Mouse (Mus musculus): ENCODE results near the gene Agtpbp1. TPM values are rescaled to one million over a fixed set of nuclear protein-coding genes. Genes with fewer than 3 reads are reported as not detected.

The Agtpbp1 gene
- polyA plus RNA-seq, 1 experiment, result 82.5 TPM

DNA sequence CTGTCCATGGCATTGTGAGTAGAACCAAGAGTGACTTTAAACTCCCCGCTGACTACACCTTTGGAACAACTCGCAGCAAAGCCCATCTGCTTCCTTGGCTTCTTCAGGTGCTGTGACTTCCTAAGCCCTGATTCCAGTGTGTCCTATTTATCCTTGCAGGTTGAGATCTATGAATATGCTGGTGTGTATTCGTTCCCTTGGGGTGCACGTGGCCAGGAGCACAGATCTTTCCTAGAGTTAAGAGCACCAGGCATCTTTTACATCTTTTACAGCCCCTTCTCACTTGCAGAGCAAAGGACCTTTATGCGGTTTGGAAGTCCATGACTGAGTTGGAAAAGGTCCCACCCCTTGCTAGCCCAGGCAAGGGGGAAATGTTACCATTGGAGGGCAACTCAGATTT, 139.8 kb downstream of the Agtpbp1 start:
- TF ChIP-seq POLR2A (IDR thresholded peaks at IDR 0.05; ENCODE audit: control insufficient read depth, low read depth, low read length) (no peak), CTCF (IDR thresholded peaks at IDR 0.05; ENCODE audit: control insufficient read depth, insufficient read depth, insufficient replicate concordance, low read depth, low read length) (no peak)
- Histone ChIP-seq H3K4me3 (ENCODE audit: control insufficient read depth, low read depth, low read length) (no peak overlapping the region; the same call in 1 of the 2 replicates), H3K27me3 (ENCODE audit: control insufficient read depth, insufficient read depth, low read length) (no peaks in the 10 kb centered on the region), H3K4me1 (ENCODE audit: control insufficient read depth, insufficient read depth, low read length) (no peaks in the 10 kb centered on the region), H3K36me3 (ENCODE audit: control insufficient read depth, insufficient read depth, low read length) (no peaks in the 10 kb centered on the region; the same call in 1 of the 2 replicates), H3K27ac (ENCODE audit: control insufficient read depth, insufficient read depth, low read depth, low read length) (no peak overlapping the region)

GRCm38 (mm10) chr13:59444371-59444770, 140.7 kb downstream of the Agtpbp1 start:
- Histone ChIP-seq H3K27ac (ENCODE audit: control insufficient read depth, insufficient read depth, low read depth, low read length) (no peak overlapping the region), H3K36me3 (ENCODE audit: control insufficient read depth, insufficient read depth, low read length) (no peaks in the 10 kb centered on the region; the same call in 1 of the 2 replicates), H3K4me3 (ENCODE audit: control insufficient read depth, low read depth, low read length) (no peak overlapping the region), H3K27me3 (ENCODE audit: control insufficient read depth, insufficient read depth, low read length) (no peaks in the 10 kb centered on the region), H3K4me1 (ENCODE audit: control insufficient read depth, insufficient read depth, low read length) (no peaks in the 10 kb centered on the region)
- no peak for TF ChIP-seq POLR2A (IDR thresholded peaks at IDR 0.05; ENCODE audit: control insufficient read depth, low read depth, low read length)
- TF ChIP-seq CTCF (IDR thresholded peaks at IDR 0.05; ENCODE audit: control insufficient read depth, insufficient read depth, insufficient replicate concordance, low read depth, low read length), result no peak

DNA sequence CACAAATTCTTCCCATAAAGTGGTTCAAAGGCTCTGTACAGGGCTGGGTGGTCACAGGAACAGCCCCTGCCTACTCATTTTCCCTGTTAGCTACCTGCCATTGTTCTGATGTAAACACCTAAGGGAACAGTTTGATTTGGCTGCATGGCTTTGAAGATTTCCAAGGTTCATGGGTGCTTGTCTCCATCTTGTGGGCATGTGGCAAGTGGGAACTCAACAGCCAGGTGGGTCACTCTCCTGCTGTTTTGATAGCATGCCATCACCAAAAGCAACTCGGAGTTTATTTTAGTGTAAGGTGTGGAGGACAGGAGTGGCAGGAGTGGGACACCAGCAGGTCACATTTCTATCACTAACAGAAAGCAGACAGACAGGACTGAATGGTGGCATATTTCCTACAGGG, 145.3 kb downstream of the Agtpbp1 start:
- Histone ChIP-seq H3K27me3 (ENCODE audit: control insufficient read depth, insufficient read depth, low read length) (no peaks in the 10 kb centered on the region), H3K4me1 (ENCODE audit: control insufficient read depth, insufficient read depth, low read length) (no peaks in the 10 kb centered on the region), H3K4me3 (ENCODE audit: control insufficient read depth, low read depth, low read length) (no peak overlapping the region), H3K36me3 (ENCODE audit: control insufficient read depth, insufficient read depth, low read length) (no peaks in the 10 kb centered on the region), H3K27ac (ENCODE audit: control insufficient read depth, insufficient read depth, low read depth, low read length) (no peak overlapping the region)
- TF ChIP-seq CTCF (IDR thresholded peaks at IDR 0.05; ENCODE audit: control insufficient read depth, insufficient read depth, insufficient replicate concordance, low read depth, low read length) (no peak), POLR2A (IDR thresholded peaks at IDR 0.05; ENCODE audit: control insufficient read depth, low read depth, low read length) (no peak)

DNA sequence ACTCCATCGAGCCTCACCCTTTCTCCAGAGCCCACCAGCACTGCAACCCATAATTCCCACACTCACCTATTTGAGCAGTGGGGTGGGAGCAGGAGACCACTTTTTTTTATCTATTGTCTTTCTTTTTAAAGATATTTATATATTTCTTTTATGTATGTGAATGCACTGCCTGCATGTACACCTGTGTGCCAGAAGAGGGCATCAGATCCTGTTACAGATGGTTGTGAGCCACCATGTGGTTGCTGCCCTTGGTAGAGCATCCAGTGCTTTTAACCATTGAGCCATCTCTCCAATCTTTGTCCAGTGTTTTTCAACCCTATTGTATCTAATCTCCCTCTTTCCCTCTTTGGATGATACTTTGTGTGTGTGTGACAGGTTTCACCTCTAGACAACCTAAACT, 150.5 kb downstream of the Agtpbp1 start:
- Histone ChIP-seq H3K4me3 (ENCODE audit: control insufficient read depth, low read depth, low read length) (no peak overlapping the region), H3K27ac (ENCODE audit: control insufficient read depth, insufficient read depth, low read depth, low read length) (no peak overlapping the region), H3K36me3 (ENCODE audit: control insufficient read depth, insufficient read depth, low read length) (no peaks in the 10 kb centered on the region), H3K4me1 (ENCODE audit: control insufficient read depth, insufficient read depth, low read length) (peaks cover 5% of the 10 kb centered on the region; the same call in 1 of the 2 replicates), H3K27me3 (ENCODE audit: control insufficient read depth, insufficient read depth, low read length) (no peaks in the 10 kb centered on the region)
- no peak for TF ChIP-seq CTCF (IDR thresholded peaks at IDR 0.05; ENCODE audit: control insufficient read depth, insufficient read depth, insufficient replicate concordance, low read depth, low read length)
- TF ChIP-seq POLR2A (IDR thresholded peaks at IDR 0.05; ENCODE audit: control insufficient read depth, low read depth, low read length), result no peak

DNA sequence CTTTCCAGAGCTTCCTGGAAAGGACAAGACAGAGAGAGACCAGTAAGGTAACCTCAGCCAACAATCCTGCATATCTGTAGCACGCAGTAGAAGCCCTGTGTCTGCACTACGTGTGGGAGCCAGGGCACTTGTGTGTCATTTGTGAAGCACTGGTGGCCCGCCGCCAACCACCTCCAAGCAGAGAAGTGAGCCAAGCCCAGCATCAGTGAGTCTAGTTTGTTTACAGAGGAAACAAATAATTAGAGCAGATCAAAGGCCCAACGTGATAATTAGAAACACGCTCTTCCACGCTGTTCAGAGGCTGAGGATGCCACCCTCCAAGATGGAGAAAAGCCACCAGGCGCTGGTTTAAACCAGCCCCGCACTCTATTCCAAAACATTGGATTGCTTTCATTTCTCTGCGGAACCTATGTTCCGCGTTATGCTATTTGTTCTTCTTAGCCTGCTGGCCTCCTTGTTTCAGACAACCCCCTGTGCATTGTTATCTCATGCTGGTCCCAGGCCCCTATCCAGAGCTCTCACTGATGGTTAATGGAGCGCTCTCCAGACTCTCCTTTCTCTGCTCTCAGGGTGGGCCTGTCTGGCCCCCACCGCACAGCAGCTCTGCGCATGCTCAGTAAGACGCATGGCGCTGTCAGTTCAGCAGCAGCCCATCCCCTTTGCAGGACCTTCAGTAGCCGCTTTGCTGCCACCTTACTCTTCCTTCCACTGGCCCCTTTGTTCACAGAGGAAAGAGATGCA, 153.7 kb downstream of the Agtpbp1 start:
- TF ChIP-seq POLR2A (IDR thresholded peaks at IDR 0.05; ENCODE audit: control insufficient read depth, low read depth, low read length) (no peak), CTCF (IDR thresholded peaks at IDR 0.05; ENCODE audit: control insufficient read depth, insufficient read depth, insufficient replicate concordance, low read depth, low read length) (no peak)
- peak overlapping the region; percentile 16; the same call in 1 of the 2 replicates for H3K4me3 ChIP-seq (ENCODE audit: control insufficient read depth, low read depth, low read length)
- no peak overlapping the region for H3K27ac ChIP-seq (ENCODE audit: control insufficient read depth, insufficient read depth, low read depth, low read length)
- H3K27me3 ChIP-seq (ENCODE audit: control insufficient read depth, insufficient read depth, low read length), result no peaks in the 10 kb centered on the region
- no peaks in the 10 kb centered on the region for H3K36me3 ChIP-seq (ENCODE audit: control insufficient read depth, insufficient read depth, low read length)
- H3K4me1 ChIP-seq (ENCODE audit: control insufficient read depth, insufficient read depth, low read length), result peaks cover 5% of the 10 kb centered on the region; the same call in 1 of the 2 replicates

GRCm38 (mm10) chr13:59429369-59429768, 155.7 kb downstream of the Agtpbp1 start:
- no peak for TF ChIP-seq POLR2A (IDR thresholded peaks at IDR 0.05; ENCODE audit: control insufficient read depth, low read depth, low read length)
- no peak for TF ChIP-seq CTCF (IDR thresholded peaks at IDR 0.05; ENCODE audit: control insufficient read depth, insufficient read depth, insufficient replicate concordance, low read depth, low read length)
- Histone ChIP-seq H3K27ac (ENCODE audit: control insufficient read depth, insufficient read depth, low read depth, low read length) (no peak overlapping the region), H3K4me1 (ENCODE audit: control insufficient read depth, insufficient read depth, low read length) (peaks cover 5% of the 10 kb centered on the region; the same call in 1 of the 2 replicates)

GRCm38 (mm10) chr13:59423871-59424270, 161.2 kb downstream of the Agtpbp1 start:
- Histone ChIP-seq H3K27me3 (ENCODE audit: control insufficient read depth, insufficient read depth, low read length) (no peaks in the 10 kb centered on the region), H3K36me3 (ENCODE audit: control insufficient read depth, insufficient read depth, low read length) (no peaks in the 10 kb centered on the region), H3K27ac (ENCODE audit: control insufficient read depth, insufficient read depth, low read depth, low read length) (no peak overlapping the region), H3K4me1 (ENCODE audit: control insufficient read depth, insufficient read depth, low read length) (peaks cover 2% of the 10 kb centered on the region), H3K4me3 (ENCODE audit: control insufficient read depth, low read depth, low read length) (no peak overlapping the region)
- TF ChIP-seq POLR2A (IDR thresholded peaks at IDR 0.05; ENCODE audit: control insufficient read depth, low read depth, low read length), result no peak
- no peak for TF ChIP-seq CTCF (IDR thresholded peaks at IDR 0.05; ENCODE audit: control insufficient read depth, insufficient read depth, insufficient replicate concordance, low read depth, low read length)

More at GRCm38 (mm10) chr13:59429369-59429768, 155.7 kb downstream of the Agtpbp1 start:
- Histone ChIP-seq H3K4me3 (ENCODE audit: control insufficient read depth, low read depth, low read length) (no peak overlapping the region), H3K27me3 (ENCODE audit: control insufficient read depth, insufficient read depth, low read length) (no peaks in the 10 kb centered on the region), H3K36me3 (ENCODE audit: control insufficient read depth, insufficient read depth, low read length) (no peaks in the 10 kb centered on the region)
